ENCODE assay signal across 30 mouse cellular contexts in genomic region chr8:85017209-85017608, GRCm38 (mm10). TPM values are rescaled to one million over a fixed set of nuclear protein-coding genes. Genes with fewer than 3 reads are reported as not detected.
DNase-seq lines count a peak whose midpoint lies in the region; ATAC-seq and TF ChIP-seq lines count a peak whose summit lies in the region.
"Had no signal": no experiment of that assay in that cellular context is flagged by ENCODE, and none has a peak within 500 bp of the region (broad histone marks: within the 10 kb centered on the region; RNA-seq: fewer than 3 reads in every experiment).

No protein-coding gene starts in this region.

- peaks cover 30% of the 10 kb centered on the region for H3K36me3 ChIP-seq in kidney, postnatal 0 days (ENCODE audit: insufficient read depth, low read length)
- peaks cover 42% of the 10 kb centered on the region for H3K36me3 ChIP-seq in ES-Bruce4 (ENCODE audit: control insufficient read depth, insufficient read depth, low read length, poor library complexity, severe bottlenecking)
- peaks cover 43% of the 10 kb centered on the region for H3K36me3 ChIP-seq in embryonic facial prominence, embryonic 14.5 days (ENCODE audit: control insufficient read depth, insufficient read depth, low read length)
- H3K36me3 ChIP-seq in stomach, embryonic 15.5 days: peaks cover 41% of the 10 kb centered on the region
- H3K36me3 ChIP-seq in kidney, embryonic 14.5 days (ENCODE audit: control insufficient read depth, insufficient read depth, low read length): peaks cover 41% of the 10 kb centered on the region

- no peak overlapping the region for H3K4me3 ChIP-seq in kidney, postnatal 0 days (replicated peaks; ENCODE audit: low read depth, low read length)
- H3K4me3 ChIP-seq in ES-Bruce4 (ENCODE audit: low read depth, low read length): no peak overlapping the region
- H3K4me3 ChIP-seq in embryonic facial prominence, embryonic 14.5 days (ENCODE audit: low read depth, low read length): no peak overlapping the region
- no peak overlapping the region for H3K4me3 ChIP-seq in stomach, embryonic 15.5 days (replicated peaks)
- no peak overlapping the region for H3K4me3 ChIP-seq in kidney, embryonic 14.5 days (ENCODE audit: low read length)
- H3K4me3 ChIP-seq: forebrain, embryonic 10.5 days; heart, embryonic 12.5 days; limb, embryonic 12.5 days; liver, embryonic 12.5 days had no signal

- no peak for TF ChIP-seq EP300 in ES-Bruce4 (IDR thresholded peaks at IDR 0.05; ENCODE audit: insufficient read depth, low read depth, low read length)

- H3K9ac ChIP-seq in kidney, postnatal 0 days (ENCODE audit: low read depth, low read length): no peak overlapping the region
- no peak overlapping the region for H3K9ac ChIP-seq in ES-Bruce4 (ENCODE audit: low read depth, poor library complexity, severe bottlenecking)
- no peak overlapping the region for H3K9ac ChIP-seq in embryonic facial prominence, embryonic 14.5 days (ENCODE audit: low read depth, low read length)
- no peak overlapping the region for H3K9ac ChIP-seq in stomach, embryonic 15.5 days
- H3K9ac ChIP-seq in kidney, embryonic 14.5 days (ENCODE audit: low read depth, low read length): no peak overlapping the region
- H3K9ac ChIP-seq: forebrain, postnatal 0 days; heart, embryonic 12.5 days; limb, embryonic 12.5 days; liver, embryonic 12.5 days had no signal

- no peak for TF ChIP-seq POLR2A in ES-Bruce4 (IDR thresholded peaks at IDR 0.05; ENCODE audit: insufficient read depth, low read length)

- H3K9me3 ChIP-seq in kidney, postnatal 0 days (replicated peaks; ENCODE audit: low read length): no peaks in the 10 kb centered on the region
- H3K9me3 ChIP-seq in ES-Bruce4 (replicated peaks; ENCODE audit: control insufficient read depth, insufficient read depth, low read length, poor library complexity, severe bottlenecking): no peaks in the 10 kb centered on the region
- H3K9me3 ChIP-seq in embryonic facial prominence, embryonic 14.5 days (ENCODE audit: control insufficient read depth, low read length): no peaks in the 10 kb centered on the region
- H3K9me3 ChIP-seq in stomach, embryonic 15.5 days: no peaks in the 10 kb centered on the region
- no peaks in the 10 kb centered on the region for H3K9me3 ChIP-seq in kidney, embryonic 14.5 days (ENCODE audit: control insufficient read depth, low read length)
- H3K9me3 ChIP-seq: forebrain, embryonic 10.5 days; heart, embryonic 12.5 days; limb, embryonic 12.5 days; liver, embryonic 12.5 days had no signal

- peak; percentile 4; the same call in 1 of the 2 replicates for TF ChIP-seq CTCF in kidney, postnatal 0 days (IDR thresholded peaks at IDR 0.05; ENCODE audit: low read depth)
- TF ChIP-seq CTCF in ES-Bruce4 (IDR thresholded peaks at IDR 0.05; ENCODE audit: low read depth, low read length): no peak

- H3K4me2 ChIP-seq in kidney, postnatal 0 days (ENCODE audit: low read length): no peak overlapping the region
- no peak overlapping the region for H3K4me2 ChIP-seq in embryonic facial prominence, embryonic 14.5 days (ENCODE audit: low read depth, low read length)
- no peak overlapping the region for H3K4me2 ChIP-seq in stomach, embryonic 15.5 days
- H3K4me2 ChIP-seq in kidney, embryonic 14.5 days (replicated peaks; ENCODE audit: low read depth, low read length): no peak overlapping the region
- H3K4me2 ChIP-seq: heart, embryonic 12.5 days; limb, embryonic 12.5 days; liver, embryonic 12.5 days had no signal

- H3K27ac ChIP-seq in kidney, postnatal 0 days: no peak overlapping the region
- H3K27ac ChIP-seq in ES-Bruce4 (ENCODE audit: insufficient read depth, low read length): peak overlapping the region; percentile 0; the same call in 1 of the 2 replicates
- no peak overlapping the region; the same call in 1 of the 2 replicates for H3K27ac ChIP-seq in embryonic facial prominence, embryonic 14.5 days (replicated peaks; ENCODE audit: low read depth, low read length)
- peak overlapping the region; percentile 63 for H3K27ac ChIP-seq in stomach, embryonic 15.5 days
- H3K27ac ChIP-seq in kidney, embryonic 14.5 days (ENCODE audit: low read depth, low read length): no peak overlapping the region
- H3K27ac ChIP-seq: forebrain, embryonic 10.5 days; limb, embryonic 12.5 days; liver, embryonic 12.5 days had no signal

- no peaks in the 10 kb centered on the region; the same call in 1 of the 2 replicates for H3K4me1 ChIP-seq in kidney, postnatal 0 days (replicated peaks; ENCODE audit: insufficient read depth, low read length)
- no peaks in the 10 kb centered on the region for H3K4me1 ChIP-seq in ES-Bruce4 (ENCODE audit: control insufficient read depth, insufficient read depth, low read length)
- H3K4me1 ChIP-seq in embryonic facial prominence, embryonic 14.5 days (ENCODE audit: control insufficient read depth, insufficient read depth, low read length): no peaks in the 10 kb centered on the region; the same call in 1 of the 2 replicates
- H3K4me1 ChIP-seq in stomach, embryonic 15.5 days: peaks cover 4% of the 10 kb centered on the region; the same call in 1 of the 2 replicates
- no peaks in the 10 kb centered on the region for H3K4me1 ChIP-seq in kidney, embryonic 14.5 days (ENCODE audit: control insufficient read depth, insufficient read depth, low read length)

- H3K27me3 ChIP-seq in kidney, postnatal 0 days (ENCODE audit: insufficient read depth, low read length): no peaks in the 10 kb centered on the region; the same call in 1 of the 2 replicates
- no peaks in the 10 kb centered on the region for H3K27me3 ChIP-seq in ES-Bruce4 (ENCODE audit: control insufficient read depth, insufficient read depth, low read length, poor library complexity, severe bottlenecking)
- peaks cover 17% of the 10 kb centered on the region for H3K27me3 ChIP-seq in embryonic facial prominence, embryonic 14.5 days (replicated peaks; ENCODE audit: control insufficient read depth, insufficient read depth, low read length)
- H3K27me3 ChIP-seq in stomach, embryonic 15.5 days (replicated peaks): peaks cover 19% of the 10 kb centered on the region
- H3K27me3 ChIP-seq in kidney, embryonic 14.5 days (ENCODE audit: control insufficient read depth, insufficient read depth, low read length): peaks cover 6% of the 10 kb centered on the region; the same call in 1 of the 2 replicates

- no peak for ATAC-seq in kidney, postnatal 0 days (replicated peaks; ENCODE audit: low FRiP score, low read depth)
- peak; percentile 31 for ATAC-seq in embryonic facial prominence, embryonic 14.5 days (ENCODE audit: low read depth)
- ATAC-seq in stomach, embryonic 15.5 days (ENCODE audit: insufficient read depth, low FRiP score, low read depth): no peak
- no peak for ATAC-seq in kidney, embryonic 14.5 days (ENCODE audit: low FRiP score, low TSS enrichment)
- ATAC-seq: activated CD4-positive, CD25-positive, alpha-beta regulatory T cell, adult 4 months; CD4-positive, CD25-positive, alpha-beta regulatory T cell, adult 4 months; forebrain, postnatal 0 days; liver, embryonic 12.5 days; Patski had no signal

- DNase-seq in kidney, postnatal 0 days (ENCODE audit: low spot score): no peak
- no peak for DNase-seq in kidney, adult 8-10 months
- DNase-seq in embryonic facial prominence, embryonic 14.5 days (ENCODE audit: low spot score): peak; percentile 34
- no peak for DNase-seq in cerebellum, postnatal 25 days
- DNase-seq: adrenal gland, adult 8-10 months; cerebellum, adult 11-12 months; cerebellum, postnatal 14 days; embryo, embryonic 11 days; forebrain, postnatal 0 days; gastrocnemius, postnatal 14 days; heart, adult 18-20 months; heart, postnatal 10 days; kidney, adult 18-20 months; lung, adult 2 months; lung, postnatal 14 days; right cerebral cortex, postnatal 25 days; spleen, adult 18-20 months; thymus, adult 18-20 months; thymus, postnatal 36 days had no signal

- WGBS in kidney, postnatal 0 days: 65% methylated on average over 5 of the region's 5 CpGs
- WGBS in embryonic facial prominence, embryonic 14.5 days: 40% methylated on average over 5 of the region's 5 CpGs
- WGBS in stomach, embryonic 15.5 days: 53% methylated on average over 5 of the region's 5 CpGs
- WGBS in kidney, embryonic 14.5 days: 64% methylated on average over 5 of the region's 5 CpGs

RNA-seq across cellular contexts. Expression of gene Best2, which starts 2.9 kb away (rescaled TPM):
- polyA plus RNA-seq in kidney, postnatal 0 days (2015; fragmentation: Nextera tagmentation; extraction: Ambion mirVana): not detected in 2 replicates
- polyA plus RNA-seq in ES-Bruce4 (2011; ENCODE audit: insufficient read depth, insufficient read length, low read depth, missing spikeins): 0.70 and 1.2 TPM in 2 replicates
- 0.30 and 0.58 TPM in 2 replicates for polyA plus RNA-seq in embryonic facial prominence, embryonic 14.5 days (2014; fragmentation: Nextera tagmentation; extraction: Ambion mirVana)
- polyA plus RNA-seq in stomach, embryonic 15.5 days (2015; fragmentation: Nextera tagmentation; extraction: Ambion mirVana): 0.23 and 0.49 TPM in 2 replicates
- not detected in 2 replicates for polyA plus RNA-seq in kidney, embryonic 14.5 days (2014; fragmentation: Nextera tagmentation; extraction: Ambion mirVana)
- polyA plus RNA-seq: activated CD4-positive, CD25-positive, alpha-beta regulatory T cell, adult 4 months; CD4-positive, CD25-positive, alpha-beta regulatory T cell, adult 4 months; forebrain, embryonic 10.5 days; heart, embryonic 12.5 days; hindbrain, embryonic 11.5 days; limb, embryonic 12.5 days; liver, embryonic 12.5 days had no signal

RNA-seq across cellular contexts. Expression of gene Asna1, which starts 7.9 kb away (rescaled TPM):
- polyA plus RNA-seq in kidney, postnatal 0 days (2015; fragmentation: Nextera tagmentation; extraction: Ambion mirVana): 116 and 125 TPM in 2 replicates
- 170 and 171 TPM in 2 replicates for polyA plus RNA-seq in ES-Bruce4 (2011; ENCODE audit: insufficient read depth, insufficient read length, low read depth, missing spikeins)
- polyA plus RNA-seq in embryonic facial prominence, embryonic 14.5 days (2014; fragmentation: Nextera tagmentation; extraction: Ambion mirVana): 97.3 and 101 TPM in 2 replicates
- 108 and 115 TPM in 2 replicates for polyA plus RNA-seq in stomach, embryonic 15.5 days (2015; fragmentation: Nextera tagmentation; extraction: Ambion mirVana)
- 109 and 180 TPM in 2 replicates for polyA plus RNA-seq in kidney, embryonic 14.5 days (2014; fragmentation: Nextera tagmentation; extraction: Ambion mirVana)

RNA-seq across cellular contexts. Expression of gene Trir, which starts 9.4 kb away (rescaled TPM):
- polyA plus RNA-seq in kidney, postnatal 0 days (2015; fragmentation: Nextera tagmentation; extraction: Ambion mirVana): 120 and 131 TPM in 2 replicates
- 82.4 and 96.1 TPM in 2 replicates for polyA plus RNA-seq in ES-Bruce4 (2011; ENCODE audit: insufficient read depth, insufficient read length, low read depth, missing spikeins)
- polyA plus RNA-seq in embryonic facial prominence, embryonic 14.5 days (2014; fragmentation: Nextera tagmentation; extraction: Ambion mirVana): 127 and 133 TPM in 2 replicates
- polyA plus RNA-seq in stomach, embryonic 15.5 days (2015; fragmentation: Nextera tagmentation; extraction: Ambion mirVana): 104 and 132 TPM in 2 replicates
- polyA plus RNA-seq in kidney, embryonic 14.5 days (2014; fragmentation: Nextera tagmentation; extraction: Ambion mirVana): 163 and 211 TPM in 2 replicates

RNA-seq across cellular contexts. Expression of gene Tnpo2, which starts 19.5 kb away (rescaled TPM):
- polyA plus RNA-seq in kidney, postnatal 0 days (2015; fragmentation: Nextera tagmentation; extraction: Ambion mirVana): 19.0 and 19.4 TPM in 2 replicates
- polyA plus RNA-seq in ES-Bruce4 (2011; ENCODE audit: insufficient read depth, insufficient read length, low read depth, missing spikeins): 193 and 195 TPM in 2 replicates
- polyA plus RNA-seq in embryonic facial prominence, embryonic 14.5 days (2014; fragmentation: Nextera tagmentation; extraction: Ambion mirVana): 22.9 and 24.8 TPM in 2 replicates
- polyA plus RNA-seq in stomach, embryonic 15.5 days (2015; fragmentation: Nextera tagmentation; extraction: Ambion mirVana): 26.9 and 31.9 TPM in 2 replicates
- 15.6 and 19.7 TPM in 2 replicates for polyA plus RNA-seq in kidney, embryonic 14.5 days (2014; fragmentation: Nextera tagmentation; extraction: Ambion mirVana)

RNA-seq across cellular contexts. Expression of gene Hook2, which starts 26.8 kb away (rescaled TPM):
- 30.2 and 32.0 TPM in 2 replicates for polyA plus RNA-seq in kidney, postnatal 0 days (2015; fragmentation: Nextera tagmentation; extraction: Ambion mirVana)
- polyA plus RNA-seq in ES-Bruce4 (2011; ENCODE audit: insufficient read depth, insufficient read length, low read depth, missing spikeins): 41.5 and 41.8 TPM in 2 replicates
- 13.1 and 15.3 TPM in 2 replicates for polyA plus RNA-seq in embryonic facial prominence, embryonic 14.5 days (2014; fragmentation: Nextera tagmentation; extraction: Ambion mirVana)
- 46.3 and 51.1 TPM in 2 replicates for polyA plus RNA-seq in stomach, embryonic 15.5 days (2015; fragmentation: Nextera tagmentation; extraction: Ambion mirVana)
- polyA plus RNA-seq in kidney, embryonic 14.5 days (2014; fragmentation: Nextera tagmentation; extraction: Ambion mirVana): 14.6 and 18.7 TPM in 2 replicates

Comparison
In these comparisons a context has a peak if more than half of its experiments do, and no peak if none do; other contexts are left out.
1. H3K27ac ChIP-seq: peak in ES-Bruce4 (single experiment) and stomach, embryonic 15.5 days (single experiment); none in kidney, postnatal 0 days (single experiment), embryonic facial prominence, embryonic 14.5 days (single experiment) and kidney, embryonic 14.5 days (single experiment).